Mouse (Mus musculus): ENCODE measurements around the gene Padi6.
A peak's percentile ranks its signal among the peaks of the same experiment; 100 is the strongest.

Gene Padi6

DNA sequence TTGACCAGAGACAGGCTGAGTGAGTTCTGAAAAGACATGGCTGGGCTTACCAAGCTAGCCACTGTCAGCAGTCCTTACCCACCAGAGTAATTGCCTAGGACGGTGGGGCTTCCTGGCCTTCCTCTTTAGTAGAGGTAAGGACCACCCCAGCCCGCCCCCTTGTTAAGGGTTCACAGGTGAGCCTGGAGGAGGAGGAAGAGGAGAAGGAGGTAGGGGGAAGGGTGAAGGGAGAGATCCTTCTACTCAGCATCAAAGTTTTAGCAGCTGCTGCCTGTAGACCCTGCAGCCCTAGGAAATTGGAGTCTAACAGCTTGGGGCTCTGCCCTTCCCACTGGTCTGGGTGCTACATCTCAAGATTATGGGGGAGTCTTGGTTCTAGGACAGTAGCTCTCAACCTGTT is at the start of gene Padi6:
Gene Padi6, minus strand, starts transcription at position 101 of the 400 bp plus-strand sequence.
- DNase-seq (ENCODE audit: low spot score) = no peak

DNA sequence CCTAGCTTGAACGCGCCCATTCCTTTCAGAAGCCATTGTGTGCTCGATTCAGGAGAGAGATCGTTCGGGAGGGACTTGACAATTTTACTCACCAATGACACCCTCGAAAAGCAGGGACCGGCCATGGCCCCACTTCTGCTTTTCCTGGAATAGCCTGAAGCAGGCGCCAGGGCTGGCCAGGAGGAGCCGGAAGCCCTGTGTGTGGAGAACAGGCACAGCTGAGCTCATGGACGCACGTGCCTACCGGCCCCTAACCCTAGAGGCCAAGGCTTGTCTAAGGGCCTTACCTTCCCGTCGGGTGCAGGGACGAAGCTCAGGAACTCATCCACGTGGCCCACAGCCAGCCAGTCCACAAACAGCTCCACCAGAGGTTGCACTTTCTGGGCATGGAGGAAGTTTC is 48.6 kb upstream of the Padi6 start:
- no peak for DNase-seq (ENCODE audit: low spot score)

DNA sequence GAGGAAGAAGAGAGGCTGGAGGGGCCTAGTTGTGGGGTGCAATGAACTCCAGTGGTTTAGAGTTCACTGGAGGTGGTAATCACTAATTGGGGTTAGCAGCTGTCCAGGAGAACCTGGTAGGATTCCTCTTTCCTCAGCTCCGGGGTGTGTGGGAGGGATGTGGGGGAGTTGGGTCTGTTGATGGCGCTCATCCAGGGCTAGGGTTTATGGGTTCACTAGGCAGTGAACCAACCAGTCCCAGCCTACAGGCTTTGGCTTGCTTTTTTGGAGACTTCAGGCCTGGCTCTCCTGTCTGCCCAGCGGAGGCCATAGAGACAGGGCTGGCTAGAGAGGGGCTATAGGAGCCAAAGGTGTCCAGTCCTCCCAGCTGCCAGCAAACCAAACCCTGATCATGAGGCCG is 47.5 kb upstream of the Padi6 start:
- no peak for DNase-seq (ENCODE audit: low spot score)

DNA sequence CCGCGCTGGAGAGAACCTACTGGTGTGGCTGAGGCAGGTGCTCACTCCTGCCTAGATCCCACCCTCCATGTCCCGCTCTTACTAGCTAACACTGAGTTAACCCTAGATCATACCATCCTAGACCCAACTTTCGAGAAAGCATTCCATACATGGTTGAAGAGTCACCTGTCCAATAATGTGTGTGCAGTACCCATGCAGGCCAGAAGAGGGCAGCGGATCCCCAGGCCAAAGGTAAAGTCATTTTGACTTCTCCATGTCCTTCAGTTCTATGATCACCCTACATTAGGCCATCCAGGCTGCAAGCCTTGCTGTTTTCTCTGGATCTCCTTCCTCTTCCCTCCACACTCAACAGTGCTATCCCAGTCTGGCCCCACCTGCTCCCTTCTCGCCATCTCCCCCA is 46.5 kb upstream of the Padi6 start:
- peak; percentile 67 for DNase-seq (ENCODE audit: low spot score)

DNA sequence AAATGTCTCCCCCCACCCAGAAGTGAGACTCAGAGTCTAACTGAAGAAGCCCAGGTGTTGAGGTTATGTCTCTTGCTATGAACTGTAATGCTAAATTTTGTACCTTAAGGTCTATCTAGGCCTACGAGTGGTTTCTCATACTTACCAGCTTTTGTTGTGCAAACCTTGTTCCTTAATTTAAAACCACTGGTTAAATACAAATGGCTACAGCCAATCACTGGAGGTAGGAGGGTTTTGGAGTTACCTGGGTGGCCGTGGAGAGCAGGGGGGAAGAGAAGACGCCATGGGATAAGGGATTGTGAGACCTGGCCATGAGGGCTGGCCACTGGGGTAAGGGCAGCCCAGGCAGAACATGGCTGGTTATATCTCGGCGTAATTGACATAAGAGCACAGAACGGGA is 45.8 kb upstream of the Padi6 start:
- no peak for DNase-seq (ENCODE audit: low spot score)

DNA sequence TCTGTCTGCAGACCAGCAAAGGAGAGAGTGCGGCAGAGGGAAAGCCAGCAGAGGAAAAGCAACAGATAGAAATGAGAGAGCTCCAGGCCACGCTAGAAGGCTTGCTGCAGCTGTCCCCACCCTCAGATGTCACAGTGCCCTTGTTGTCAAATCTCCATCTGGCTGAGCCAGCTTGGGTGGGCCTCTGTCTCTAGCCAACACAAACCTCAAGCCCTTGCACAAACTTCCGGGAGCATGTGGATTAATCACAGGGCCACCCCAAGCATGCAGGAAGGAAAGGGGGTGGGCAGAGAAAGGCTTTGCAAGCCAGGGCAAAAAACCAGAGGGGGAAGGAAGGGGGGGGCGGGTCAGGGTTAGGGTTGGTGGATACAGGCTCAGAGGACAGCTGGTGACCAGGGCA is 45.0 kb upstream of the Padi6 start:
- DNase-seq (ENCODE audit: low spot score) = no peak

DNA sequence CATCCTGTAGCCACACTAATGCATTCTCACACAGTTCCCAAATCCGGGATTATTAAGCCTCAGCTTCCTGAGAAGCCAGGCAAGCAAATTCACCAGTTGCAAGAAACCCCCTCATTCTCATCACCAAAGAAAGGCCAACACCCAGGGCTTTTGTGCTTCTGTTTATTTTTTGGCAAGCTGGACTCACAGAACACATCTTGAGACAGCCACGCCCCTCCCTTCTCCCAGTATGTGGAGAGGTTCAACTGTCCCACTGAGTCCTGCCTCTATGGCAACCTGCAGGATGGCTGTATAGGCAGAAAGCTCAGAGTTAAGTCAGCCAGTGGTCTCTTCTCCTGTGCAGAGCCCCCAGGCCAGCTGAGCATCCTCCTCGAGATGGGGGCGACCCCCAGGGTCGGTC is 42.8 kb upstream of the Padi6 start:
- no peak for DNase-seq (ENCODE audit: low spot score)

DNA sequence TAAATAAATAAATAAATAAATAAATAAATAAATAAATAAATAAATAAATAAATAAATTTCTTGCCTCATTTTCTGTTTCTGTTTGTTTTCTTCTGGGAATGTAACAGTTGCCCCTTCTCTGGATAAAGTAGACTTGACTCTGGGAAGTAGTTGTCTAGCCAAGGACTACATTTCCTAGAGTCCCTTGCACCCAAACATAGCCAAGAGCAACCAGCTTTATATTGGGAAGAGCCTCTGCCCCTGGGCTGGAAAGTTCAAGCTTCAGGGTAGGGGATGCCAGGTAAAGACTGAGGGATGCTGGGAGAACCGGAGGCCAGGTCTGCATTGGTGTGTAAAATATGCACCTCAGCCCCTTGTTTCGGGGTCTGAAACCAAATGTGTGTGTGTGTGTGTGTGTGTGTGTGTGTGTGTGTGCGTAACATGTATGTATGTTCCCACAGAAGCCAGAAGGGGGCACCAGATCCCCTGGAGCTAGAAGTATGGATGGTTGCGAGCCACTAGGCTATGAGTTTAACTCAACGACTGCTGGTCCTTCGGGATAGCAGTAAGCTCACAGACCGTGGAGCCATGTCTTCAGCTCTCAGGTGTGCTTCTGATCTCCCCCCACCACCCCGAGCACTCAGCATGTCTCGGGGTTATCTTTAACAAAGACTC is 42.0 kb upstream of the Padi6 start:
- DNase-seq (ENCODE audit: low spot score) = no peak

DNA sequence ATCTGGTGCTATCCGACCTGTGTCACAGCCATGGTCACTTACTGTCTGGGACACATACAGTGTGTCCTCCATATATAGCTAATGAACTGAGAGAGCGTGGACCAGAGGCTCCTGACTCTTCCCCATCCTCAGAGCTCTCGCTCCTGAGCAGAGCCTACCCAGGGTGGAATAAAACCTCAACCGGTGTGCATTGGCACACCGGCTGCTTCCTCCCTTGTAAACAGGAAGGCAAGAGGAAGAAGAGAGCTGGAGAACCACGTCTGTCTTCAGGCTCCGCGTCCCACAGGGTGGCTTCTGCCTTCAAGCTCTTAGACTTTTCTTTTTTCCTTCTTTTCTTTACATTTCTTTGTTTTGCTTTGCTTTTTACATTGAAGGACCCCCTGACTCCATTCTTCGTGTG is 40.4 kb upstream of the Padi6 start:
- no peak for DNase-seq (ENCODE audit: low spot score)

DNA sequence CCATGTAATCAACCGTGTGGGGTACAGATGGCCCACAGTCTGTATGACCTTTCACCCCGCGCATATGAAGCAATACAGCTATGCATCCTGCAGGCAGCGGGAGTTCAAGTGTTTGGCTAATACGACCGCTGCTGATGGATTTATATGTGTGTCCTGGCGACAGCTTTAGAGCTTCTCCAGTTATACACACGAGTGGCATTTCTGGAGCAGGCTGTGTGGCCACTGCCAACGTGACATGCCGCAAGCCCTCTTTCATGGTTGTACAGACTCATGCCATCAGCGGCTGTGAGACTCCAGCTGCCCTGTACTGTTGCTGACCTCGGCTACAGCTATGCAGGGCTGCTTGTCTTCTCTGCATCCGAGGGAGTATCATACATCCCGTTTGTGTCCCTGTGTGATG is 38.1 kb upstream of the Padi6 start:
- no peak for DNase-seq (ENCODE audit: low spot score)

DNA sequence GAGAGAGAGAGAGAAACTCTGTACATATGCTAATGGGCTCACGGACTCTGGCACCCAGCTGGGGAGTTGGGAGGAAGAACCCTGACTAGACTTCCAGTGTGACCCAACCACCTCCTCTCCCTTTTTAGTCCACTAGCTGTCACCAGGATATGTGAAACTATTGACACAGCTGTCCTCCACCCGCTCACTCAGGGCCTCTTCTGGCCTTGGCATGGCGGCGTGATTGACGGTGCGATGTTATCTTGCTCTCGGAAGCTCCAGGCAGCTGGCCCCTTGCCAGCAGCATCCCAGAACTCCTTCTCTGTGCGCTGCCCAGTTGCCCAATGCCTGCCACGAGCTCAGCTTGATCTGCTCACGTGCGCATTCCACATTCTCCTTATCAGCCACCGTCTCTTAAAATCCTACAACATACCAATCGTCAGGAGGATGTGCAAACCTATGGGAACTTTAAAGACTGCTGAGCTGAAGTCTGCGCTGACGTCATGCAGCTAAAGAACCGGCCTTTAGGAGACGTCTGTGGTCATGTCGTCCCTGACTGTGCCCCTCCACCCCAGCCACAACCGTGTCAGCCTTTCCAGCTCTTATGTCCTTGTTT is 37.5 kb upstream of the Padi6 start:
- no peak for DNase-seq (ENCODE audit: low spot score)

DNA sequence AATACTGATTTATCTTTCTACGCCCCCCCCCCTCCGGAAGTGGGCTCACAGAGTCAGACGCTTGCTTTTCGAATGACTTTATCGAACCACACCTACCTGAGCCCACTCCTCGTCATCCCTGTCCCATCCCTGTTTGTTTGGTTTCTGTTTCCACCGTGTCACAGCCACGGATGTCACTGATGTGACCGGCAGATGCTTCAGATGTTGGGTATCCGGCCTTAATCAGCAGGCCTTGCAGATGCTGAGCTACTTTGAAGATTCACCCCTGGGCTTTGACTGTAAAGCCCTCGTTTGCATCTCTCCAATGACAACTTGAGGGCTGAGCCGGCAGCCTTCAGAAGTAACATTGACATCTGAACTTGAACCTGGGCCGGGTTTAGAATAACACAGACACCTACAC is 34.2 kb upstream of the Padi6 start:
- DNase-seq (ENCODE audit: low spot score) = no peak

DNA sequence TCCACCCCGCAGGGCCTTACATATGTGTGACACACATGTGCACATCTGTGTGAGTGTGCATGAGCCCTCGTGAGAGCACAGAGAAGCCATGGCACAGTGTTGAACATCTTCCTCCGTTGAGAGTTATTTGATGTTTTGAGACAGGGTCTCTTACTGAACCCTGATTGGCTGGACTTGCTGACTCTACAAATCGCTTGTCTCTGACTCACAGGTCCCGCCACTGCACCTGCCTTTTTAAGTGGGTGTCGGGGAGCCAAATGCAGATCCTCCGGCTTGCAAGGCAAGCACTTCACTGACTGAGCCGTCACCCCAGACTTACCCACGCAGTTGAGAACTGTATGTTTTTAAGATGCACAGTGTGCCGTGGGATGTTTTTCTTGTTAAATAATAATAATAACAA is 33.4 kb upstream of the Padi6 start:
- no peak for DNase-seq (ENCODE audit: low spot score)

DNA sequence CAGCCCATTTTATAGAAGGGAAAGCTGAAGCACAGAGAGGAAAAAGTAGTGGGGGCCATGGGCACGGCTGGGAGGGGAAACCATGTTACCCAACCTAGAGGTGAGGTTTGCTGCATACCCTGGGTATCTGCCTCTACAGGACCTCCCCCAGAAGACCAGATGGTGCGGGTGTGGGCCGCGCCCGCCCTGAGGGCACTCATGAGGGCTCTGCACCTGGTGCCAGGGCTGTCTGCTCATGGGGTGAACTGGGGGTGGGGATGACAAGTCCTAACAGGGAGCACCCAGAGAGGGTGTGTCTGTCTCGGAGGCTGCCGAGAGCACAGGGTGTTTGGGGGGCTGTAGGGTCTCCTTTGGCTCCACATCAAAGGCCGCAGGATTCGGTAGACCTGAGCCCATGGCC is 32.5 kb upstream of the Padi6 start:
- DNase-seq (ENCODE audit: low spot score) = no peak

DNA sequence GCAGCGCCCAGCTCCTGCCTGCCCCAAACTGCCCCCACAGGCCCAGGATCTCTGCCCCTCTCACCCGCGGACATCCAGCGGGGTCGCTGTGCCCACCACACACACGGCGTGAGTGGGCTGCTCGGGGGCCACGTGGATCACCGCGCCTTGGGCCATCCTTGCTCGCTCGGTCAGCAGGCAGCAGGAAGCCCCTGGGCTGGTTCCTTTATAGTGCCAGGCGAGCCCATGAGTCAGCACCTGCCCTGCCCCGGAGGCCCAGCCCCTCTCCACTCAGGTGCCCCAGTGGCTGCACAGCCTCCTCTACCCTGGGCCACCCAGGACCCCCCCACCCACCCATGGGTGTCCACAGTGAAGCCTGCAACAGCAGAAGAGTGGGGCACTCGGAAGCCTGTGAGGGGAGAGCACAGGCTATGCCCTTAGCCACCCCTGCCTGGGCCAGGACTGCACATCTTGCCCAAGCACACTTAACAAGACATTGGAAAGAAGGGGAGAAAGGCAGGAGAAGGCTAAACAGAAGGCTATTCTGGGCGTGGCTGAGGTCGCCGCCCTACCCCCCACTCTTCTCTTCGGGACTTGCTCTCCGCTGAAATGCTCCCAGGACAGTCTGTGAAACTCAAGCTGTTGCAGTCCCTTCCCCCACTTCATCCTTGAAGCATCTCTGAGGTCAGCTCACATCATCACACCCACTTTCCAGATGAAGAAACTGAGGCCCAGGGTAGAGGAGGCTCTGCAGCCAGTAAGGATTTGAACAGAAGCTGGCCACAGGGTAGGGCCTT is 31.8 kb upstream of the Padi6 start, which contains the start of gene Padi4:
Gene Padi4, minus strand, starts transcription at position 212 of the 776 bp plus-strand sequence.
- no peak for DNase-seq (ENCODE audit: low spot score)

DNA sequence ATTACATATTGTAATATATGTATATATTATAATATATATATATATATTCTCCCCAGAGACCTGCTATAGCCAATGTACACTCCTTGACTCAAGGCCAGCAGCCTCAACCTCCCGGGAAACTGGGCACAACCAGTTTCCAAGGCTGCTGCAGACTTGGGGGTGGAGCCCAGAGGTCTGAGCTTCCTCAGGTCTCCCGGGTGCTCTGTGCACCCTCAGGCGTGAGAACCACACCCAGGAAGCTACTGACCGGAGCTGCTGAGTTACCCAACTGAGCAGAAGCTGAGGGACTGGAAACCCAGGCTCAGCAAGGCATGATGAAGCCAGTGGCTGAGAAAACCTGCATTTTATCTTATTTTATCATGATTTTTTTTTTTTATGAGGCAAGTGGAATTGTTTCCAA is 28.6 kb upstream of the Padi6 start:
- DNase-seq (ENCODE audit: low spot score) = no peak

DNA sequence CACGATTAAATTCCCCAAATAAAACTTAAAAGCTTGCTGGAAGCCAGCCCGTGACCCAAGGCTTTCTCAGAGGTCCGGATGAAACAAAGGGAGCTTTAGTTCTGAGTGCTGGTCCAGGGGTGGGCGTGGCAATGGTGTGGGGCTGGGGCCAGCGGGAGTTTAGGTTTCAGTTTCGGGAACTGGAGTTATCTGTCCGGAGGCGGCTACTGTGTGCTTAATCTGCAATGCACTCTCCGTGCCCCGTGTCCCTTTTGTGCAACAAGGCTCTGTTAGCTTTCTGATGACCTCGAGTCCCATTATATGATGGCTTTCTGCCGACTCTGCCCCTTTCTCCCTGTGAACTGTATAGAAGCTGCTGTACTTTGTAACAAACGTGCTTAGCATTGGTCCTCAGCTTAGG is 28.0 kb upstream of the Padi6 start:
- no peak for DNase-seq (ENCODE audit: low spot score)

DNA sequence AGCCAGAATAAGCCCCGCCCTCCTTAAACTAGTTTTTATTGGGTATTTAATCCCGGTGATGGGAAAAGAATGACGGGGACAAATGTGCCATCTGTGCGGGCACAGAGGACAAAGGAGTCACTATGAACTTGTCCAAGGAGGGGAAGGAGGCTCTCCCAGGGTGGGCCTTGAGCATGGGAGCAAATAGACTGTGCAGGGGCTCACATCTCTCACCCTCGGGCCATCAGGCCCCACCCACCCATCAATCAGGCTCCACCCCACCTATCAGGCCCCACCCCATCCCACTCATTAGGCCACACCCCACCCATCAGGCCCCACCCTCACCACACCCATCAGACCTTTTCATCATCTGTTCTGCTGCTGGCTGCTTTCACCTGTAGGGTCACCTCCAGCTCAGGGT is 26.5 kb upstream of the Padi6 start:
- DNase-seq (ENCODE audit: low spot score) = no peak

DNA sequence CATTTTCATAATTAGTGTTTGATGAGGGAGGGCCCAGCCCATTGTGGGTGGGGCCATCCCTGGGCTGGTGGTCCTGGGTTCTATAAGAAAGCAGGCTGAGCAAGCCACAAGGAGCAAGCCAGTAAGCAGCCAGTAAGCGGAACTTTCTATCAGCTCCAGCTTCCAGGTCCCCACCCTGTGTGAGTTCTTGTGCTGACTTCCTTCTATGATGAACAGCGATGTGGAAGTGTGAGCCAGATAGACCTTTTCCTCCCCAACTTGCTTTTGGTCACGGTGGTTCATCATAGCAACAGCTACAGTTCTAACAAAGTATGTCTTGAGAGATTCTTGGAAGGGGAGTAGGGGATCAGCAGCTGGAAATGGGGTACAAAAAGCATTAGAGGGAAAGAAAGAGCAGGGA is 23.5 kb upstream of the Padi6 start:
- DNase-seq (ENCODE audit: low spot score) = no peak

DNA sequence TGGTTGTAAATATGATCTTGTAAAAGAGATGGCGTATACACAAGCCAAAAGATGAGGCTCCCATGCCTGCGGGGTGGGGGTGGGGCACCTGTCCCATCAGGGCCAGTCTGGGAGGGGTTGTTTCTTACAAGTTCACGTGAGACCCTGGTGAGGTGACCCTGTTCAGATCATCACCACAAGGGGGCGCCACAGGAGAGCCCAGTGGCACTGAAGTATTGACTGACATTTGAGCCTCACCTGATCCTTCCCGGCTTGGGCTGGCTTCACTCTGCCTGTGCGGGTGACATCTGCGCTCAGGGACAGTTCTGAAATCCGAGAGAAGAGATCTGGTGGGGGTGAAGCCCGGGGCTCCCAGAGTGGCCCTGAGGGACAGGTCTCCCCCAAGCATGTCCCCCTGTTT is 20.7 kb upstream of the Padi6 start:
- DNase-seq (ENCODE audit: low spot score) = no peak

DNA sequence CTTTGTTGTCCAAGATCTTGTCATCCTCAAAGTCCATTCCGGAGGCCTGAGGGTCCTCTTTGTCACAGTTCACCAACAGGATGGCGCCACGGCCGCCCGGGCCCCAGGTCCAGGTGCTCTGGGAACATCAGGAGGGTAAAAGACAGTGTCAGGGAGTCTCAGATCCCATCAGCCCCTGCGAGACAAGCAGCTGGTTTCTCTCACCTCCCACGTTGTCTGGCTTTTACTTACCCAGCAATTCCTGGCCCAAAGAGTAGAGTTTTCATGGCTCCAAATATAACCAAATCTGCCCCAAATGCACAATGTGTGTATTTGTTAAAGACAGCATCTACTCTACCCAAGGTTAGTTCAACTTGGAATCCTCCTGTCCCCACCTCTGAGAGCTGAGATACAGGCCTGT is 19.2 kb upstream of the Padi6 start:
- no peak for DNase-seq (ENCODE audit: low spot score)

DNA sequence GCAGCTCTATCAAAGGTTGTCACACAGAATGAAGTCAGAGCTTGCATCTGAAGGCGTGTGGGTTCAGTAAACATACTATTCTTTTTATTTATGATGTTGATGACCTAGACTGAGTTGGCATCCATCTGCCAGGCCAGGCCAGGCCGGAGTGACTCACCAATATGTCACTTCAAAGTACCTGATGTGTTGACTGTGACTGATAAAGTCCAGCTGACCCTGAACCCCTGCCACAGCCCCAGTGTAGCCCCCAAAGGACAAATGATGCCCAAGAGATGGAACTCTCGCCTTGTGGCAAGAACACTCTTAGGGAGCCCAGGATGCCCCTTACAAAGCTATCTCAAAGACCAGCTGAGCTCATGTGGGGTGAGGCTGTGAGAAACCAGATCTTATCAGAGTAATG is 13.4 kb upstream of the Padi6 start:
- no peak for DNase-seq (ENCODE audit: low spot score)

DNA sequence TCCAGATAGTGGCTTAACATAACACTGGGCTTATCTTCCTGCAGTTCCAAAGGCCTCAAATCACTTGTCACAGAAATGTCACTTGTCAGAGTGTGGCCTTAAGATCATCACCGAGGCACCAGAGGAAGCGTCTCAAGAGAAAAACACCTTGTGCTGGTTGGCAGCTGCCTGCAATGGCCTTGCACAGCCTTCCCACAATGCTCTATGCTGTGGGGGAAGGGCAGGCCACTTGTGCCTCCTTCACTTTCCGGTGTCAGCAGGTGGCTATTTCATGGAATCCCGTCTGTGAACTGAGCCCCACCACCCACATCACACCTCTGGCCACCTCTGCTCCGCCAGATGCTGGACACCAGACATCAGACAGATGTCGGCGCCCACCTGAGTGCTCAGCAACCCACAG is 10.9 kb upstream of the Padi6 start:
- no peak for DNase-seq (ENCODE audit: low spot score)

DNA sequence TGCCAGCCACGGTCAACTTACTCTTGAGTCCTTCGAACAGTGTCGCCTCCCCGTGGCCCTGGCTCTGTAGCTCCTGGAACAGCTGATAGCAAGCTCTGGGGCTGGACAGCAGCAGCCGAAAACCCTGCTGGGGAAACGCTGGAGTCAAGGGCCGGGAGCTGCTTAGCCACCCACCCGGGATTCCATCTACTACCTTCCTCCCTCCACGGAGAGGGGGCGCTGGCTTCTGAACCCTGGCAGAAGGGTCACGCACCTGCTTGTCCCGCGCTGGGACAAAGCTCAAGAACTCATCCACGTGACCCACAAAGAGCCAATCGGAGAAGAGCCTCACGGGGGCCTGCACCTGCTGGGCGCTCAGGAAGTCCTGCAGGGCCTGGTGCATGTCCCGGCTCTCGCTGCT is 7.9 kb upstream of the Padi6 start:
- peak; percentile 9 for DNase-seq (ENCODE audit: low spot score)
